Mouse (Mus musculus) CD4-positive, CD25-positive, alpha-beta regulatory T cell, adult 4 months (primary cell): ENCODE results near the gene Lingo1. TPM values are rescaled to one million over a fixed set of nuclear protein-coding genes. Genes with fewer than 3 reads are reported as not detected.

ENCODE experiments used
- ATAC-seq: one replicate; pipeline ENCODE4 v1.8.0; 2017
- polyA plus RNA-seq, 2 experiments: library from polyadenylated mRNA; unstranded; fragments of 100-300 nt; shearing (Covaris generic); gene quantifications; one replicate each; pipeline ENCODE4 v1.2.1; 2017

The Lingo1 gene
- polyA plus RNA-seq, 2 experiments from 2014 or later = not detected

- ATAC-seq = no peak
Observed at GRCm38 (mm10) chr9:56722089-56722825, 74.0 kb downstream of the Lingo1 start.

GRCm38 (mm10) chr9:56718984-56719383, 77.3 kb downstream of the Lingo1 start:
- ATAC-seq = no peak

GRCm38 (mm10) chr9:56716565-56716964, 79.7 kb downstream of the Lingo1 start:
- no peak for ATAC-seq

GRCm38 (mm10) chr9:56716066-56716465, 80.2 kb downstream of the Lingo1 start:
- no peak for ATAC-seq

- ATAC-seq = no peak
Observed at GRCm38 (mm10) chr9:56714391-56714790, 81.9 kb downstream of the Lingo1 start.

- no peak for ATAC-seq
Observed at GRCm38 (mm10) chr9:56712667-56713369, 83.5 kb downstream of the Lingo1 start.

- ATAC-seq = no peak
Observed at GRCm38 (mm10) chr9:56710958-56711357, 85.3 kb downstream of the Lingo1 start.

- ATAC-seq = no peak
Observed at GRCm38 (mm10) chr9:56706482-56707085, 89.7 kb downstream of the Lingo1 start.

GRCm38 (mm10) chr9:56701394-56701793, 94.9 kb downstream of the Lingo1 start:
- no peak for ATAC-seq

- ATAC-seq = no peak
Observed at GRCm38 (mm10) chr9:56700866-56701265, 95.4 kb downstream of the Lingo1 start.

GRCm38 (mm10) chr9:56698715-56699370, 97.4 kb downstream of the Lingo1 start:
- ATAC-seq = no peak

GRCm38 (mm10) chr9:56694079-56694478, 102.2 kb downstream of the Lingo1 start:
- no peak for ATAC-seq

GRCm38 (mm10) chr9:56691226-56691625, 105.0 kb downstream of the Lingo1 start:
- ATAC-seq = no peak

GRCm38 (mm10) chr9:56690679-56691078, 105.6 kb downstream of the Lingo1 start:
- ATAC-seq = no peak

- no peak for ATAC-seq
Observed at GRCm38 (mm10) chr9:56687490-56687889, 108.8 kb downstream of the Lingo1 start.

GRCm38 (mm10) chr9:56687145-56687477, 109.2 kb downstream of the Lingo1 start:
- no peak for ATAC-seq

- ATAC-seq = no peak
Observed at GRCm38 (mm10) chr9:56686339-56687144, 109.7 kb downstream of the Lingo1 start.

GRCm38 (mm10) chr9:56682826-56683225, 113.4 kb downstream of the Lingo1 start:
- ATAC-seq = no peak

GRCm38 (mm10) chr9:56681950-56682349, 114.3 kb downstream of the Lingo1 start:
- ATAC-seq = no peak

- ATAC-seq = no peak
Observed at GRCm38 (mm10) chr9:56678929-56679681, 117.2 kb downstream of the Lingo1 start.

GRCm38 (mm10) chr9:56675696-56676095, 120.6 kb downstream of the Lingo1 start:
- no peak for ATAC-seq
